10 mouse cellular contexts compared by ENCODE assay signal in the genomic region with DNA sequence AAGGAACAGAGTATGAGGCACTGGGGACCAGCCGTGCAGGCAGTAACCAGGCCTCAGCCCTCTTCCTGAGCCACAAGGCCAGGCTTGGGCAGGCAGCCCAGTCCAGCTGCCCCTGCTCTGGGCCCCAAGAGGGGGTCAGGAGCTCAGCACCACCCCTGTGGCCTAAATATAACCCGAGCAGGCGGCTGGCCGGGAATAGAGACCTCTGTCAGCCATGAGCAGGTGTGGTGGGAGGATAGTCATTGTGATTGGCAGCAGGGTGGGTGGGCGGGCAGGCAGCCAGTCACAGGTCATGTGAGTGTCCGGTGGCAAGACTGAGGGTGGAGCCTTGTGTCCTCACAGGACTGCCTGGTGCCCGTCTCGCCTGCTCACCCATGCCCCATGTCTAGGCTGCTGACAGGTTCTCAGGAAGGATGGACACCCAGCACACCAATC. TPM values are rescaled to one million over a fixed set of nuclear protein-coding genes. Genes with fewer than 3 reads are reported as not detected.
DNase-seq lines count a peak whose midpoint lies in the region; ATAC-seq and TF ChIP-seq lines count a peak whose summit lies in the region.
"Had no signal": no experiment of that assay in that cellular context is flagged by ENCODE, and none has a peak within 500 bp of the region (broad histone marks: within the 10 kb centered on the region; RNA-seq: fewer than 3 reads in every experiment).

No protein-coding gene starts in this region.

- H3K4me3 ChIP-seq in lung, embryonic 14.5 days (ENCODE audit: low read depth, low read length): no peak overlapping the region
- H3K4me3 ChIP-seq: midbrain, embryonic 12.5 days had no signal

- no peak for ATAC-seq in lung, embryonic 14.5 days (ENCODE audit: insufficient read depth)

- no peak overlapping the region for H3K9ac ChIP-seq in lung, embryonic 14.5 days
- H3K9ac ChIP-seq: midbrain, embryonic 12.5 days had no signal

- WGBS in lung, embryonic 14.5 days: 36% methylated on average over 8 of the region's 8 CpGs

- H3K4me2 ChIP-seq in lung, embryonic 14.5 days: no peak overlapping the region
- H3K4me2 ChIP-seq: midbrain, embryonic 12.5 days had no signal

- no peaks in the 10 kb centered on the region for H3K9me3 ChIP-seq in lung, embryonic 14.5 days (ENCODE audit: low read depth, low read length)
- H3K9me3 ChIP-seq: midbrain, embryonic 12.5 days had no signal

- no peak for TF ChIP-seq CTCF in lung, embryonic 14.5 days (IDR thresholded peaks at IDR 0.05; ENCODE audit: low read depth)

- H3K27ac ChIP-seq in lung, embryonic 14.5 days (ENCODE audit: low read depth): peak overlapping the region; percentile 31; the same call in 1 of the 2 replicates
- H3K27ac ChIP-seq: midbrain, embryonic 12.5 days had no signal

- no peaks in the 10 kb centered on the region for H3K27me3 ChIP-seq in lung, embryonic 14.5 days (ENCODE audit: insufficient read depth, low read length)

- H3K36me3 ChIP-seq in lung, embryonic 14.5 days (ENCODE audit: insufficient read depth): no peaks in the 10 kb centered on the region
- H3K36me3 ChIP-seq: midbrain, embryonic 12.5 days had no signal

- peaks cover 14% of the 10 kb centered on the region; the same call in 1 of the 2 replicates for H3K4me1 ChIP-seq in lung, embryonic 14.5 days (ENCODE audit: insufficient read depth)

- no peak for DNase-seq in lung, embryonic 14.5 days
- DNase-seq in lung, postnatal 36 days: no peak
- DNase-seq in heart, adult 18-20 months: peak; percentile 75
- DNase-seq in kidney, adult 8-10 months: peak; percentile 21 to 38
- DNase-seq in skeletal muscle tissue, adult 2 months (ENCODE audit: low read depth, low spot score): peak; percentile 95
- no peak for DNase-seq in embryo, embryonic 11 days
- DNase-seq in layer of hippocampus, adult 18-20 months (ENCODE audit: low spot score in 2 of 2): no peak
- DNase-seq in layer of hippocampus, adult 8-10 months (ENCODE audit: low spot score in 2 of 2): no peak

RNA-seq across cellular contexts. Expression of a gene that starts 13.8 kb away (rescaled TPM):
- 12.0 and 15.8 TPM in 2 replicates for polyA plus RNA-seq in lung, embryonic 14.5 days (2014; fragmentation: Nextera tagmentation; extraction: Ambion mirVana)
- 1 to 10 TPM; 1.1 to 1.3 TPM for total RNA-seq in heart, adult 18-20 months (2021)
- 1 to 10 TPM; 1.6 to 2.4 TPM for total RNA-seq in layer of hippocampus, adult 18-20 months (2021)
- 1 to 10 TPM in 3 of 4 experiments, under 1 TPM in 1; 0.70 to 1.7 (median 1.3) TPM for total RNA-seq in layer of hippocampus, adult 8-10 months (2022)

RNA-seq across cellular contexts. Expression of a gene that starts 17.9 kb away (rescaled TPM):
- polyA plus RNA-seq in lung, embryonic 14.5 days (2014; fragmentation: Nextera tagmentation; extraction: Ambion mirVana): 3.8 and 4.1 TPM in 2 replicates
- total RNA-seq in heart, adult 18-20 months (2021): under 1 TPM; 0.27 to 0.67 TPM
- total RNA-seq in layer of hippocampus, adult 18-20 months (2021): under 1 TPM in 1 of 2 experiments, not detected in 1; 0.97 TPM
- total RNA-seq in layer of hippocampus, adult 8-10 months (2022): 1 to 10 TPM in 1 of 4 experiments, under 1 TPM in 1, not detected in 2; 0.63 to 1.4 TPM
- total RNA-seq: ES-E14 had no signal

RNA-seq across cellular contexts. Expression of a gene that starts 21.9 kb away (rescaled TPM):
- polyA plus RNA-seq in lung, embryonic 14.5 days (2014; fragmentation: Nextera tagmentation; extraction: Ambion mirVana): 1.2 and 1.7 TPM in 2 replicates
- total RNA-seq in heart, adult 18-20 months (2021): 1 to 10 TPM in 1 of 2 experiments, under 1 TPM in 1; 0.15 to 1.1 TPM
- 100 to 1,000 TPM; 173 to 179 TPM for total RNA-seq in layer of hippocampus, adult 18-20 months (2021)
- total RNA-seq in layer of hippocampus, adult 8-10 months (2022): 100 to 1,000 TPM; 169 to 200 (median 179) TPM

RNA-seq across cellular contexts. Expression of a gene that starts 25.5 kb away (rescaled TPM):
- polyA plus RNA-seq in lung, embryonic 14.5 days (2014; fragmentation: Nextera tagmentation; extraction: Ambion mirVana): 19.3 and 20.1 TPM in 2 replicates
- 1 to 10 TPM; 3.9 to 4.1 TPM for total RNA-seq in heart, adult 18-20 months (2021)
- 100 to 1,000 TPM; 549 to 589 TPM for total RNA-seq in layer of hippocampus, adult 18-20 months (2021)
- total RNA-seq in layer of hippocampus, adult 8-10 months (2022): 100 to 1,000 TPM; 499 to 528 (median 503) TPM

Comparison
In these comparisons a context has a peak if more than half of its experiments do, and no peak if none do; other contexts are left out.
1. DNase-seq: peak in heart, adult 18-20 months (2 of 2), kidney, adult 8-10 months (2 of 2) and skeletal muscle tissue, adult 2 months (single experiment); none in lung, embryonic 14.5 days (single experiment), lung, postnatal 36 days (single experiment), embryo, embryonic 11 days (single experiment), layer of hippocampus, adult 18-20 months (0 of 2) and layer of hippocampus, adult 8-10 months (0 of 2).
2. RNA of a gene that starts 21.9 kb away (total RNA-seq): 169 to 200 TPM in layer of hippocampus, adult 8-10 months and 173 to 179 TPM in layer of hippocampus, adult 18-20 months; 0.15 to 1.1 TPM in heart, adult 18-20 months; every median in the first group is over 10 times any median in the second.